Mouse (Mus musculus) hindbrain, embryonic 13.5 days (tissue): Measurements from ENCODE around the gene C1qtnf7. TPM values are rescaled to one million over a fixed set of nuclear protein-coding genes. Genes with fewer than 3 reads are reported as not detected.

ENCODE experiments used
- ATAC-seq: fragments of 200-750 bp; cut with Nextera tagmentation; 2 replicates; pipeline ENCODE4 v1.8.0; 2017; ENCODE audit warnings: moderate TSS enrichment; ENCODE audit not compliant: low FRiP score
- H3K27ac ChIP-seq: fragments of 300-500 bp; sonication (generic); 2 replicates; pipeline ENCODE4 v1.5.1; 2015; ENCODE audit warnings: inconsistent platforms, mild to moderate bottlenecking, moderate library complexity
- H3K27me3 ChIP-seq: fragments of 300-500 bp; sonication (generic); 2 replicates; pipeline ENCODE4 v1.6.1; 2015; ENCODE audit warnings: mild to moderate bottlenecking, inconsistent platforms
- H3K36me3 ChIP-seq: fragments of 300-500 bp; sonication (generic); 2 replicates; pipeline ENCODE4 v1.6.1; 2015; ENCODE audit warnings: mild to moderate bottlenecking, inconsistent platforms
- H3K4me1 ChIP-seq: fragments of 300-500 bp; sonication (generic); replicated peaks from 2 replicates; pipeline ENCODE4 v1.6.1; 2015; ENCODE audit warnings: inconsistent platforms
- H3K4me2 ChIP-seq: fragments of 300-500 bp; sonication (generic); 2 replicates; pipeline ENCODE4 v1.6.1; 2015; ENCODE audit warnings: inconsistent platforms, mild to moderate bottlenecking, moderate library complexity
- H3K4me3 ChIP-seq: fragments of 300-500 bp; sonication (generic); 2 replicates; pipeline ENCODE4 v1.5.1; 2015; ENCODE audit warnings: mild to moderate bottlenecking, inconsistent platforms
- H3K9ac ChIP-seq: fragments of 300-500 bp; sonication (generic); 2 replicates; pipeline ENCODE4 v1.6.1; 2015; ENCODE audit warnings: mild to moderate bottlenecking, inconsistent platforms
- H3K9me3 ChIP-seq: fragments of 300-500 bp; sonication (generic); 2 replicates; pipeline ENCODE4 v1.6.1; 2016; ENCODE audit warnings: inconsistent platforms
- WGBS: fragments of 180-500 bp; shearing (Covaris S2); methylation state at CpG from one replicate; pipeline ENCODE4 v1.1.7; 2015; 5-methylcytosine and 5-hydroxymethylcytosine counted together
- polyA plus RNA-seq: library from polyadenylated mRNA; unstranded; fragments of >200 nt; fragmentation: Nextera tagmentation; extraction: Ambion mirVana; gene quantifications from 2 replicates; pipeline ENCODE4 v1.2.1, GENCODE M21; 2015

The C1qtnf7 gene
- polyA plus RNA-seq, 1 experiment from 2014 or later, result 2.2 TPM

GRCm38 (mm10) chr5:43542246-43542845 is 27.0 kb downstream of the C1qtnf7 start:
- H3K9ac ChIP-seq, result no peak overlapping the region
- no peak overlapping the region for H3K4me3 ChIP-seq
- H3K27ac ChIP-seq, result no peak overlapping the region
- H3K27me3 ChIP-seq, result no peaks in the 10 kb centered on the region
- 70% methylated on average over 7 of the region's 7 CpGs for WGBS
- no peaks in the 10 kb centered on the region for H3K4me1 ChIP-seq
- no peaks in the 10 kb centered on the region for H3K36me3 ChIP-seq
- ATAC-seq, result no peak
- no peak overlapping the region for H3K4me2 ChIP-seq
- H3K9me3 ChIP-seq, result peaks cover 11% of the 10 kb centered on the region; the same call in 1 of the 2 replicates

- no peak for ATAC-seq
Observed at GRCm38 (mm10) chr5:43549951-43550350, 34.6 kb downstream of the C1qtnf7 start.

GRCm38 (mm10) chr5:43550444-43550843 is 35.1 kb downstream of the C1qtnf7 start:
- WGBS, result 72% methylated on average over 4 of the region's 4 CpGs

More at GRCm38 (mm10) chr5:43549951-43550350, 34.6 kb downstream of the C1qtnf7 start:
- H3K9me3 ChIP-seq, result 0 out of 2 replicates have a peak, but pooled peaks cover 2% of the 10 kb centered on the region
- H3K9ac ChIP-seq, result no peak overlapping the region
- no peaks in the 10 kb centered on the region for H3K27me3 ChIP-seq
- no peak overlapping the region for H3K4me3 ChIP-seq
- H3K4me1 ChIP-seq, result no peaks in the 10 kb centered on the region
- 75% methylated on average over 4 of the region's 4 CpGs for WGBS
- no peaks in the 10 kb centered on the region for H3K36me3 ChIP-seq
- no peak overlapping the region for H3K4me2 ChIP-seq
- H3K27ac ChIP-seq, result no peak overlapping the region

GRCm38 (mm10) chr5:43554871-43555270 is 39.5 kb downstream of the C1qtnf7 start:
- no peak overlapping the region for H3K4me3 ChIP-seq
- WGBS, result 35% methylated on average over 2 of the region's 2 CpGs
- ATAC-seq, result no peak
- H3K9me3 ChIP-seq, result no peaks in the 10 kb centered on the region
- 0 out of 2 replicates have a peak, but pooled peaks cover 5% of the 10 kb centered on the region for H3K4me1 ChIP-seq
- no peaks in the 10 kb centered on the region for H3K27me3 ChIP-seq
- H3K36me3 ChIP-seq, result no peaks in the 10 kb centered on the region
- no peak overlapping the region for H3K4me2 ChIP-seq
- H3K27ac ChIP-seq, result no peak overlapping the region
- H3K9ac ChIP-seq, result no peak overlapping the region

More at GRCm38 (mm10) chr5:43550444-43550843, 35.1 kb downstream of the C1qtnf7 start:
- Histone ChIP-seq H3K9ac (no peak overlapping the region), H3K36me3 (no peaks in the 10 kb centered on the region), H3K9me3 (no peaks in the 10 kb centered on the region), H3K4me2 (no peak overlapping the region), H3K27ac (no peak overlapping the region), H3K4me3 (no peak overlapping the region), H3K27me3 (no peaks in the 10 kb centered on the region), H3K4me1 (0 out of 2 replicates have a peak, but pooled peaks cover 3% of the 10 kb centered on the region)
- ATAC-seq, result no peak

- Histone ChIP-seq H3K9me3 (no peaks in the 10 kb centered on the region), H3K4me3 (no peak overlapping the region), H3K4me2 (no peak overlapping the region), H3K27ac (no peak overlapping the region), H3K9ac (no peak overlapping the region), H3K4me1 (0 out of 2 replicates have a peak, but pooled peaks cover 5% of the 10 kb centered on the region), H3K27me3 (no peaks in the 10 kb centered on the region), H3K36me3 (no peaks in the 10 kb centered on the region)
- ATAC-seq, result no peak
- 83% methylated on average over 6 of the region's 6 CpGs for WGBS
Observed at GRCm38 (mm10) chr5:43555406-43555805, 40.1 kb downstream of the C1qtnf7 start.

DNA sequence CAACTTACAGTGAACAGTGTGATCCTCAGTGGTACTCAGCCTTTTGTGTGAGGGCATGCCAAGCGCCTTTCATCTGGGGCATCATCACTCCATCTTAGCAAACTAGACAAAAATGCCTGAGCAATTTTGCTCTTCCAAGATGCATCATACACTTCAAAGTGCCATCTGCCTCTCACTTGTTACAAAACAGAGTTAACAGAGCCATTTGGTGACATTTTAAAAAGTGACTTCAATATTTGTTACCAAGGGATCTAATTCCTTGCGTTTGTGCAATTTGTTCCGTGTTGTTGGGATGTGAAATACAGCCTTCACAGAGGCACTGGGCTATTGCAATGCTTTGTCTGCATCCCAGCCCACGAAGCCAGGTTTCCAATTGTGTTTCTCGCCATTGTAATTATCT is 42.1 kb downstream of the C1qtnf7 start:
- no peak overlapping the region for H3K4me2 ChIP-seq
- H3K27ac ChIP-seq, result no peak overlapping the region
- H3K4me1 ChIP-seq, result 0 out of 2 replicates have a peak, but pooled peaks cover 5% of the 10 kb centered on the region
- no peaks in the 10 kb centered on the region for H3K27me3 ChIP-seq
- H3K36me3 ChIP-seq, result no peaks in the 10 kb centered on the region
- H3K9me3 ChIP-seq, result no peaks in the 10 kb centered on the region
- 74% methylated on average over 5 of the region's 5 CpGs for WGBS
- no peak overlapping the region for H3K4me3 ChIP-seq
- no peak for ATAC-seq
- no peak overlapping the region for H3K9ac ChIP-seq

- no peak overlapping the region for H3K4me2 ChIP-seq
- H3K27me3 ChIP-seq, result no peaks in the 10 kb centered on the region
- H3K36me3 ChIP-seq, result no peaks in the 10 kb centered on the region
- no peaks in the 10 kb centered on the region for H3K4me1 ChIP-seq
- 55% methylated on average over 2 of the region's 2 CpGs for WGBS
- H3K9ac ChIP-seq, result no peak overlapping the region
- no peaks in the 10 kb centered on the region for H3K9me3 ChIP-seq
- no peak for ATAC-seq
- no peak overlapping the region for H3K4me3 ChIP-seq
- H3K27ac ChIP-seq, result no peak overlapping the region
Observed at GRCm38 (mm10) chr5:43561639-43562252, 46.4 kb downstream of the C1qtnf7 start.

DNA sequence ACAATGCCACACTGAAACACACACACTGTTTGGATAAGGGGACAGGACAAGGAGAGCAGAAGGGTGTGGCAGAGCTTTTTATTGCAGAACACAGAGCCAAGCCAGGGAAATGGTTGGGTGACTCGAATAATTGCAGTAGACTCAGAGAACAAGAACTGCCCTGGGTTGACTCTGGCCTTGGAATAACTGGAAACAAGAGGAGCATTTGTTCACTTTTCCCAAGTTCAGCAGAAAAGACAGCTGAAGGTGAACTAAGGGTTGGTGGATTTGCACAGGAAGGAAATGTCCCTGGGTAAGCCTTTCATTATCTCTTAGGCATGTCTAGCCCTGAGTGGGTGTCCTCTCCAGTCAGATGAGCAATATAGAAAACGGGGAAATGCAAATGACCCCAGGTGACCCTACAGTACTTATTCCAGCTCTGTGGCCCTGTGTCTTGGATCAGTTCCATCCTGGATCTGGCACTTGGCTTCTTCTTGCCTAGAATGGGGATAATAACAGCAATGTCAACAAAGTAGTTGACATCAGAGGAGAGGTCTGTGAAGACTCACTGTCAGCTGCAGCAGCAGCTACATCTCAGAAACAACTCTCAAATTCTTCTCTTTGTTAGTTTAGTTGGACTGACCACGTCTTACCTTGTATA is 54.5 kb downstream of the C1qtnf7 start:
- H3K9ac ChIP-seq, result no peak overlapping the region
- no peak overlapping the region for H3K4me2 ChIP-seq
- no peaks in the 10 kb centered on the region for H3K27me3 ChIP-seq
- WGBS, result 82% methylated on average over 3 of the region's 3 CpGs
- no peaks in the 10 kb centered on the region for H3K4me1 ChIP-seq
- H3K36me3 ChIP-seq, result no peaks in the 10 kb centered on the region
- H3K27ac ChIP-seq, result no peak overlapping the region
- ATAC-seq, result no peak
- H3K9me3 ChIP-seq, result no peaks in the 10 kb centered on the region
- H3K4me3 ChIP-seq, result no peak overlapping the region

DNA sequence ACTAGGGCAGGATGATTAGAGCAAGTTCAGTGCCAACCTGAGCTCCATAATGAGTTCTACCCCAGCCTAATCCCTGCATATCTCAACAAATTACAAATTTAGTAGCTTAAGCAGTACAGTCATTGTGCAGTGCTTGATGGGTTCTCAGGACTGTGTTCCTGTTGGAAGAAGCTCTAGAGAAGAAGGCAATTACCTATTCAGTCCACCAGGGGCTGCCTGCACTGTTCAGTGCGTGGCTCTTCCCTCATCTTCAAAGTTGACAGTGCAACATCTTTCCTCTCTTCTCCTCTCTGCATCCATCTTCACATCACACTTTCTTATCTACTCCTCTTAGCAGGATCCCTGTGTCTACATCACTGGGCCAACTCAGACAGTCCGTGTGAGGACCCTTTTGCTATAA is 67.5 kb downstream of the C1qtnf7 start:
- ATAC-seq, result no peak; the same call in 1 of the 2 replicates

DNA sequence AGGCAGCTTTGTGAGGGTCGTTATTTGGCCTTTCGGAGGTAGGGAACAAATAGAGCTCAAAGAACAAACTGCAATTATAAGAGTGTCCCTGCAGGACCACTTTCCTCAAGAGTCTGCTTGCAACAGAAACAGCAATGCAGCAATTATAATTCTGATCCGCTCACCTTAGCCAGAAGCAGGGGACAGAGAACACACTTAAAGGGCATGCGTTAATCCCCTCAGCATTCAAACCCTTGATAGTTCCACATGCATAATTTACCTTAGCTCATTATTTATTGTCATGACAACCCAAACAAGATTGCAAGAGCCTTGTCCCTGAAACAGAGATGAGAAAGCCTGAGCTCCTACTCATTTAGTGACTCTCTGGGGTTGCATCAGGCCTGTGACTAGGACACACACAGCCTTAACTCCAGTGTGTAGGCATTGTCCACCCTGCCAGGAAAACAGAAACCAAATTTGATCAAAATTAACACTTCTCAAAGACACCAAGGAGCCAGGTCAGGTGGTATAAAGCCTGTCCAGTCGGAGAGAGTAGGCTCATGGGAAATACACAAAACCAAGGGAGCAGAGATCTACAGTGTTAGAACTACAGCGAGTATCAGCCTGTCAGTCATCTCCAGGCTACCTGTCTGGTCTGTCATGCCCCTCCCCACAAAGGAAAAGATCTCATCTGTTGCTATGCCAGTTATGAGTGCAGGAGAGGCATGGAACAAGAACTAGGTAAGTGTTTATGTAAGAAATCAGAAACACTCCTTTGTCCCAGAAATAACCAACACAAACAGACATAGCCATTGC is 68.2 kb downstream of the C1qtnf7 start:
- WGBS, result 73% methylated on average over 6 of the region's 6 CpGs
- Histone ChIP-seq H3K4me1 (no peaks in the 10 kb centered on the region; the same call in 1 of the 2 replicates), H3K27me3 (no peaks in the 10 kb centered on the region), H3K27ac (no peak overlapping the region), H3K9ac (no peak overlapping the region), H3K36me3 (no peaks in the 10 kb centered on the region), H3K4me3 (no peak overlapping the region), H3K9me3 (no peaks in the 10 kb centered on the region), H3K4me2 (no peak overlapping the region)
- ATAC-seq, result no peak

More for the DNA sequence above, 67.5 kb downstream of the C1qtnf7 start:
- Histone ChIP-seq H3K4me2 (no peak overlapping the region), H3K4me1 (no peaks in the 10 kb centered on the region; the same call in 1 of the 2 replicates), H3K4me3 (no peak overlapping the region), H3K9me3 (no peaks in the 10 kb centered on the region), H3K27me3 (no peaks in the 10 kb centered on the region), H3K27ac (no peak overlapping the region), H3K9ac (no peak overlapping the region), H3K36me3 (no peaks in the 10 kb centered on the region)
- whole genome bisulfite sequencing, result 29% methylated on average over 2 of the region's 2 CpGs

- Histone ChIP-seq H3K9ac (no peak overlapping the region), H3K4me2 (no peak overlapping the region), H3K9me3 (no peaks in the 10 kb centered on the region), H3K4me3 (no peak overlapping the region), H3K4me1 (no peaks in the 10 kb centered on the region; the same call in 1 of the 2 replicates), H3K36me3 (no peaks in the 10 kb centered on the region), H3K27me3 (no peaks in the 10 kb centered on the region), H3K27ac (no peak overlapping the region)
- ATAC-seq, result no peak
- 63% methylated on average over 1 of the region's 1 CpGs for WGBS
Observed at GRCm38 (mm10) chr5:43584464-43584863, 69.1 kb downstream of the C1qtnf7 start.
